11 mouse cellular contexts compared by ENCODE assay signal in the genomic region with DNA sequence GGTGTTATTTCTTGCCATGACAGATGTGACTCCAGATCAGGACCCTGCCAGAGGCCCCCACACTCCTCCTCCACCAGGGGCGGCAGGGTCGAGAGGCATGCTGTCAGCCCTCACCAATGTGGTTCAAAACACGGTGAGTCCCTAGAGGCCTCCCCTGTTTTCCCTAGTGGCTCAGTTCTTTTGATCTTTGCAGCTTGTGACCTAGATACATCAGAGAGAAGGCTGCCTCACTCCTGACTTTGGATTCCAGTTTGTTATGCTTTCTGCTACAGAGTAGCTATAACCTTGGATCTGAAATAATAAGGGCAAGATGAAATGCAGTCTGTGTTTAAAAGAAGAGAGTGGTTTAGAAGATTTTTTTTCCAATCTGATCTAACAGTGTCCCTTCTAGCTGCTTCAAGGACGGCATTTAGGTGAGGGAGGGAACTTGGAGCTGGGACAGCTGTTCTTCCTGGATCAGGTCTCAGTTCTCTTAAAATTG. TPM values are rescaled to one million over a fixed set of nuclear protein-coding genes. Genes with fewer than 3 reads are reported as not detected.
A peak's percentile ranks its signal among the peaks of the same experiment; 100 is the strongest.
DNase-seq lines count a peak whose midpoint lies in the region; ATAC-seq lines count a peak whose summit lies in the region.
"Had no signal": no experiment of that assay in that cellular context is flagged by ENCODE, and none has a peak within 500 bp of the region (broad histone marks: within the 10 kb centered on the region; RNA-seq: fewer than 3 reads in every experiment).

No protein-coding gene starts in this region.

- ATAC-seq in forebrain, embryonic 16.5 days, result no peak
- ATAC-seq in midbrain, embryonic 13.5 days, result peak; percentile 49; the same call in 1 of the 2 replicates

- H3K27ac ChIP-seq in forebrain, embryonic 10.5 days, result peak overlapping the region; percentile 25; the same call in 1 of the 2 replicates
- no peak overlapping the region for H3K27ac ChIP-seq in forebrain, embryonic 16.5 days (ENCODE audit: low read length)
- peak overlapping the region; percentile 27; the same call in 1 of the 2 replicates for H3K27ac ChIP-seq in midbrain, embryonic 13.5 days
- H3K27ac ChIP-seq: neural tube, embryonic 13.5 days had no signal

- no peak overlapping the region for H3K4me3 ChIP-seq in forebrain, embryonic 10.5 days
- no peak overlapping the region for H3K4me3 ChIP-seq in forebrain, embryonic 16.5 days (replicated peaks; ENCODE audit: low read length)
- H3K4me3 ChIP-seq in midbrain, embryonic 13.5 days (replicated peaks), result no peak overlapping the region
- H3K4me3 ChIP-seq: neural tube, embryonic 13.5 days had no signal

- H3K4me2 ChIP-seq in forebrain, embryonic 16.5 days (ENCODE audit: low read length), result no peak overlapping the region
- no peak overlapping the region for H3K4me2 ChIP-seq in midbrain, embryonic 13.5 days (replicated peaks)
- H3K4me2 ChIP-seq: lung, embryonic 14.5 days; neural tube, embryonic 13.5 days had no signal

- no peak for DNase-seq in forebrain, embryonic 10.5 days (ENCODE audit: extremely low spot score, low spot score)
- peak; percentile 9 to 20 for DNase-seq in spleen, postnatal 36 days (ENCODE audit: low spot score in 2 of 2)
- no peak for DNase-seq in spleen, adult 12 weeks (ENCODE audit: low spot score)
- peak; percentile 22 to 58 for DNase-seq in thymus, postnatal 36 days
- DNase-seq in right cerebral cortex, postnatal 10 days (ENCODE audit: low spot score in 2 of 2), result no peak
- DNase-seq in kidney, adult 9 months, result no peak
- DNase-seq: gastrocnemius, postnatal 14 days; lung, embryonic 14.5 days had no signal

- H3K9ac ChIP-seq in forebrain, embryonic 16.5 days (replicated peaks; ENCODE audit: low read depth, low read length), result no peak overlapping the region
- no peak overlapping the region for H3K9ac ChIP-seq in midbrain, embryonic 13.5 days (replicated peaks)
- H3K9ac ChIP-seq: lung, embryonic 14.5 days; neural tube, embryonic 13.5 days had no signal

- H3K36me3 ChIP-seq in forebrain, embryonic 10.5 days (replicated peaks), result peaks cover 13% of the 10 kb centered on the region
- H3K36me3 ChIP-seq in forebrain, embryonic 16.5 days (ENCODE audit: control insufficient read depth, insufficient read depth), result no peaks in the 10 kb centered on the region
- no peaks in the 10 kb centered on the region for H3K36me3 ChIP-seq in midbrain, embryonic 13.5 days
- H3K36me3 ChIP-seq: neural tube, embryonic 13.5 days had no signal

- WGBS in forebrain, embryonic 10.5 days, result 59% methylated on average over 4 of the region's 4 CpGs
- 44% methylated on average over 4 of the region's 4 CpGs for WGBS in forebrain, embryonic 16.5 days
- WGBS in midbrain, embryonic 13.5 days, result 38% methylated on average over 4 of the region's 4 CpGs

- peaks cover 22% of the 10 kb centered on the region for H3K4me1 ChIP-seq in forebrain, embryonic 10.5 days
- peaks cover 15% of the 10 kb centered on the region for H3K4me1 ChIP-seq in forebrain, embryonic 16.5 days (replicated peaks; ENCODE audit: control insufficient read depth, insufficient read depth, low read length)
- H3K4me1 ChIP-seq in midbrain, embryonic 13.5 days (replicated peaks), result peaks cover 6% of the 10 kb centered on the region; the same call in 1 of the 2 replicates

- no peaks in the 10 kb centered on the region for H3K27me3 ChIP-seq in forebrain, embryonic 10.5 days (ENCODE audit: poor library complexity, severe bottlenecking)
- H3K27me3 ChIP-seq in forebrain, embryonic 16.5 days (replicated peaks; ENCODE audit: control insufficient read depth, insufficient read depth, low read length), result no peaks in the 10 kb centered on the region
- H3K27me3 ChIP-seq in midbrain, embryonic 13.5 days, result no peaks in the 10 kb centered on the region
- H3K27me3 ChIP-seq: neural tube, embryonic 13.5 days had no signal

- H3K9me3 ChIP-seq in forebrain, embryonic 10.5 days, result no peaks in the 10 kb centered on the region
- no peaks in the 10 kb centered on the region for H3K9me3 ChIP-seq in forebrain, embryonic 16.5 days (ENCODE audit: control insufficient read depth, low read length)
- H3K9me3 ChIP-seq in midbrain, embryonic 13.5 days, result no peaks in the 10 kb centered on the region
- H3K9me3 ChIP-seq: neural tube, embryonic 13.5 days had no signal

RNA-seq across cellular contexts. Expression of gene Fam114a1, which starts 36.2 kb away (rescaled TPM):
- 11.7 and 13.6 TPM in 2 replicates for polyA plus RNA-seq in forebrain, embryonic 10.5 days (2016; fragmentation: Nextera tagmentation; extraction: Ambion mirVana)
- 6.7 and 8.5 TPM in 2 replicates for polyA plus RNA-seq in forebrain, embryonic 16.5 days (2015; fragmentation: Nextera tagmentation; extraction: Ambion mirVana)
- polyA plus RNA-seq in midbrain, embryonic 13.5 days (2015; fragmentation: Nextera tagmentation; extraction: Ambion mirVana), result 6.1 and 6.8 TPM in 2 replicates

RNA-seq across cellular contexts. Expression of gene Tlr6, which starts 46.2 kb away (rescaled TPM):
- 0.12 and 0.26 TPM in 2 replicates for polyA plus RNA-seq in forebrain, embryonic 10.5 days (2016; fragmentation: Nextera tagmentation; extraction: Ambion mirVana)
- 0.22 and 0.41 TPM in 2 replicates for polyA plus RNA-seq in forebrain, embryonic 16.5 days (2015; fragmentation: Nextera tagmentation; extraction: Ambion mirVana)
- polyA plus RNA-seq in midbrain, embryonic 13.5 days (2015; fragmentation: Nextera tagmentation; extraction: Ambion mirVana), result 0.17 and 0.22 TPM in 2 replicates

Comparison
In these comparisons a context has a peak if more than half of its experiments do, and no peak if none do; other contexts are left out.
1. DNase-seq: peak in spleen, postnatal 36 days (2 of 2) and thymus, postnatal 36 days (2 of 2); none in forebrain, embryonic 10.5 days (single experiment), spleen, adult 12 weeks (single experiment), right cerebral cortex, postnatal 10 days (0 of 2) and kidney, adult 9 months (single experiment).